Mouse (Mus musculus): Measurements from ENCODE around the gene Acsbg2. TPM values are rescaled to one million over a fixed set of nuclear protein-coding genes. Genes with fewer than 3 reads are reported as not detected.

Acsbg2 gene
- total RNA-seq, 1 experiment = 0.58 TPM

GRCm38 (mm10) chr17:56876981-56877380 is 2.7 kb upstream of the Acsbg2 start:
- no peak for TF ChIP-seq CHD2 (IDR thresholded peaks at IDR 0.05; ENCODE audit: low read depth, low read length)
- TF ChIP-seq MAFK (IDR thresholded peaks at IDR 0.05; ENCODE audit: insufficient read depth, low read depth, low read length) = peak; percentile 66; the same call in 1 of the 2 replicates
- H3K36me3 ChIP-seq (ENCODE audit: control insufficient read depth, insufficient read depth, low read length, poor library complexity, severe bottlenecking) = no peaks in the 10 kb centered on the region
- no peaks in the 10 kb centered on the region for H3K9me3 ChIP-seq (ENCODE audit: control insufficient read depth, insufficient read depth, low read depth, low read length)
- H3K4me3 ChIP-seq (ENCODE audit: insufficient read depth in 1 of 2, low read depth in 1 of 2, low read length in 2 of 2, poor library complexity in 1 of 2, severe bottlenecking in 1 of 2) = peak overlapping the region in 1 of 2 experiments; percentile 53; a peak in 2 of 4 replicates
- H3K27ac ChIP-seq (ENCODE audit: insufficient read depth, low read depth, low read length, poor library complexity, severe bottlenecking) = peak overlapping the region; percentile 82
- peaks cover 10 to 28% of the 10 kb centered on the region in 2 experiments; a peak in 3 of 4 replicates for H3K4me1 ChIP-seq (ENCODE audit: control insufficient read depth in 2 of 2, insufficient read depth in 2 of 2, low read length in 2 of 2, poor library complexity in 1 of 2)
- peak overlapping the region; percentile 73 for H3K9ac ChIP-seq (ENCODE audit: insufficient read depth, low read depth, low read length, poor library complexity, severe bottlenecking)
- in situ Hi-C loops (cut with MboI; ENCODE audit: low sequenced_read_pairs in 2 of 2, unreplicated experiment in 2 of 2) = no loop called here
- no peak for DNase-seq (ENCODE audit: low read depth, low spot score)

- peak overlapping the region; percentile 21; the same call in 1 of the 2 replicates for H3K9ac ChIP-seq (ENCODE audit: insufficient read depth, low read depth, low read length, poor library complexity, severe bottlenecking)
- peak overlapping the region; percentile 32 for H3K27ac ChIP-seq (ENCODE audit: insufficient read depth, low read depth, low read length, poor library complexity, severe bottlenecking)
- no peak for DNase-seq (ENCODE audit: low read depth, low spot score)
- TF ChIP-seq ZNF384 (IDR thresholded peaks at IDR 0.05; ENCODE audit: low read depth, low read length) (no peak), HCFC1 (IDR thresholded peaks at IDR 0.05; ENCODE audit: borderline replicate concordance, insufficient read depth, low read length) (no peak), ZC3H11A (IDR thresholded peaks at IDR 0.05; ENCODE audit: borderline replicate concordance, low read depth, low read length) (no peak), MAFK (IDR thresholded peaks at IDR 0.05; ENCODE audit: insufficient read depth, low read depth, low read length) (no peak), CHD2 (IDR thresholded peaks at IDR 0.05; ENCODE audit: low read depth, low read length) (no peak)
- no peaks in the 10 kb centered on the region for H3K9me3 ChIP-seq (ENCODE audit: control insufficient read depth, insufficient read depth, low read depth, low read length)
- in situ Hi-C loops (cut with MboI; ENCODE audit: low sequenced_read_pairs in 2 of 2, unreplicated experiment in 2 of 2) = no loop called here
- H3K36me3 ChIP-seq (ENCODE audit: control insufficient read depth, insufficient read depth, low read length, poor library complexity, severe bottlenecking) = no peaks in the 10 kb centered on the region
- peaks cover 13 to 32% of the 10 kb centered on the region in 2 experiments; a peak in 3 of 4 replicates for H3K4me1 ChIP-seq (ENCODE audit: control insufficient read depth in 2 of 2, insufficient read depth in 2 of 2, low read length in 2 of 2, poor library complexity in 1 of 2)
- no peak overlapping the region for H3K4me3 ChIP-seq (ENCODE audit: insufficient read depth in 1 of 2, low read depth in 1 of 2, low read length in 2 of 2, poor library complexity in 1 of 2, severe bottlenecking in 1 of 2)
Observed at GRCm38 (mm10) chr17:56876465-56876864, 2.2 kb upstream of the Acsbg2 start.

DNA sequence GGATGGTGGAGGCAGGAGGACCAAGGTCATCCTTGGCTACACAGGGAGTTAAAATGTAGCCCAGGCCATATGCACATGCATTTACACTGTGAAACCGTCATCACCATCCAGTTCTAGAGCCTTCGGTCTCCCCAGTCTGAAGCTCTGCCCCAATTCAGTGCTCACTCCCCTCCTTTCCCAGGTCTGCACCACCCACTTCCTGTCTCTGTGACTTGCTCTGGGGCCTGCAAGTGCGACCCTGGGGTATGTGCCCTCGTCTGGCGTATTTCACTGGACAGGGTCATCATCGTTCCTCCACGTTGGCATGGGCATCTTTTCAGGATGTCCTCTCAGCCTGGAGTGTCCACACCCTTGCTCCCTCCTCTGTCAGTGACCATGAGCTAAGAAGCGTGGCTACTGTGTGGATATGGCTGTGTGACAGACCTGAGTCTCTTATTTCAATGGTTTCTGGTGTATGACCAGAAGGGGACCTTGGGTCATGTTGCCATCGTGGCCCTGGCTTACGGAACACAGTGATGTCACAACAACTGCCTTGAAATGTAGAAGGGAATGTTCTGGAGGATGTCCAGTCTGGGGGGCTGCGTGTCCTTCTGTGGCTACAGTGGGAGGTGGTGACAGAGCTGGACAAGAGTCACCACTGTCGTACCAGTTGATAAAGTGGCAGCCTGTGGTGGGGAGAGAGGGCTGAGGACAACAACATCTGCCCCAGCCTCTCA is 847 bp upstream of the Acsbg2 start, which contains the start of gene 1700061G19Rik:
Gene 1700061G19Rik, plus strand, starts transcription at position 542 of the 716 bp plus-strand sequence.
- Histone ChIP-seq H3K4me1 (ENCODE audit: control insufficient read depth in 2 of 2, insufficient read depth in 2 of 2, low read length in 2 of 2, poor library complexity in 1 of 2) (peaks cover 13 to 34% of the 10 kb centered on the region in 2 experiments; a peak in 3 of 4 replicates), H3K4me3 (ENCODE audit: insufficient read depth in 1 of 2, low read depth in 1 of 2, low read length in 2 of 2, poor library complexity in 1 of 2, severe bottlenecking in 1 of 2) (no peak within 1 kb of the TSS), H3K9ac (ENCODE audit: insufficient read depth, low read depth, low read length, poor library complexity, severe bottlenecking) (no peak within 1 kb of the TSS; the same call in 1 of the 2 replicates), H3K27ac (ENCODE audit: insufficient read depth, low read depth, low read length, poor library complexity, severe bottlenecking) (peak within 1 kb of the TSS; percentile 32), H3K36me3 (ENCODE audit: control insufficient read depth, insufficient read depth, low read length, poor library complexity, severe bottlenecking) (no peaks in the 10 kb centered on the region), H3K9me3 (ENCODE audit: control insufficient read depth, insufficient read depth, low read depth, low read length) (no peaks in the 10 kb centered on the region)
- DNase-seq (ENCODE audit: low read depth, low spot score) = no peak
- TF ChIP-seq MAFK (IDR thresholded peaks at IDR 0.05; ENCODE audit: insufficient read depth, low read depth, low read length) (no peak), ZC3H11A (IDR thresholded peaks at IDR 0.05; ENCODE audit: borderline replicate concordance, low read depth, low read length) (no peak), CHD2 (IDR thresholded peaks at IDR 0.05; ENCODE audit: low read depth, low read length) (no peak), ZNF384 (IDR thresholded peaks at IDR 0.05; ENCODE audit: low read depth, low read length) (no peak), HCFC1 (IDR thresholded peaks at IDR 0.05; ENCODE audit: borderline replicate concordance, insufficient read depth, low read length) (no peak)
- in situ Hi-C loops (cut with MboI; ENCODE audit: low sequenced_read_pairs in 2 of 2, unreplicated experiment in 2 of 2) = no loop called here

- no peaks in the 10 kb centered on the region for H3K9me3 ChIP-seq (ENCODE audit: control insufficient read depth, insufficient read depth, low read depth, low read length)
- H3K27ac ChIP-seq (ENCODE audit: insufficient read depth, low read depth, low read length, poor library complexity, severe bottlenecking) = no peak overlapping the region
- H3K4me1 ChIP-seq (ENCODE audit: control insufficient read depth in 2 of 2, insufficient read depth in 2 of 2, low read length in 2 of 2, poor library complexity in 1 of 2) = peaks cover 15 to 35% of the 10 kb centered on the region in 2 experiments
- TF ChIP-seq MAFK (IDR thresholded peaks at IDR 0.05; ENCODE audit: insufficient read depth, low read depth, low read length) (no peak), CHD2 (IDR thresholded peaks at IDR 0.05; ENCODE audit: low read depth, low read length) (no peak), ZNF384 (IDR thresholded peaks at IDR 0.05; ENCODE audit: low read depth, low read length) (no peak), HCFC1 (IDR thresholded peaks at IDR 0.05; ENCODE audit: borderline replicate concordance, insufficient read depth, low read length) (no peak), ZC3H11A (IDR thresholded peaks at IDR 0.05; ENCODE audit: borderline replicate concordance, low read depth, low read length) (no peak)
- no peaks in the 10 kb centered on the region for H3K36me3 ChIP-seq (ENCODE audit: control insufficient read depth, insufficient read depth, low read length, poor library complexity, severe bottlenecking)
- DNase-seq (ENCODE audit: low read depth, low spot score) = no peak
- H3K4me3 ChIP-seq (ENCODE audit: insufficient read depth in 1 of 2, low read depth in 1 of 2, low read length in 2 of 2, poor library complexity in 1 of 2, severe bottlenecking in 1 of 2) = no peak overlapping the region
- H3K9ac ChIP-seq (ENCODE audit: insufficient read depth, low read depth, low read length, poor library complexity, severe bottlenecking) = no peak overlapping the region
- in situ Hi-C loops (cut with MboI; ENCODE audit: low sequenced_read_pairs in 2 of 2, unreplicated experiment in 2 of 2) = no loop called here
Observed at GRCm38 (mm10) chr17:56872512-56872911, 1.7 kb downstream of the Acsbg2 start.
